Mouse (Mus musculus): Measurements from ENCODE around the gene Dmrtc1c2.
"Not testable (repeated sequence)": the region's sequence is repeated elsewhere in the genome, so short reads cannot be mapped to it uniquely, and the experiment has no call there.

The Dmrtc1c2 gene

DNA sequence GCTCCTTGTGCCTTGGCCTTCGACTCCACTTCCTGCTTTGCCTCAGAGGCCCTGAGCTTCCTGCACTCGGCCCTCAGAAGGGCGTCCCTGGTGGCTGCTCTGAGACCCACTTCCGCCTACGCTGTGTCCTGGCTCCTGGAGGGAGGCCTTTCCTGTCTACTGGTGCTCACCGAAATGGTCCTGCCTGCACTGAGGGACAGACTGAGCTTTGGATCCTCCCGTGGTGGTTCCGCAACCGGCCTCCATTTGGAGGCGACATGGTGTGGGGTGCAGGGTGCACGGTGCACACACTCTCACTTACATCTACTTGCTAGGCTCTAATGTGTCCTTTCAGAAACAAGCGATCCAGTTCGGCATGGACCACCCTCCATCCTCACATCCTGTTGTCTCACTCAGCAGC lies at the start of gene Dmrtc1c2:
Gene Dmrtc1c2 (minus strand): TSS at position 101 of the 400 bp plus-strand sequence.
- DNase-seq: not testable (repeated sequence)

DNA sequence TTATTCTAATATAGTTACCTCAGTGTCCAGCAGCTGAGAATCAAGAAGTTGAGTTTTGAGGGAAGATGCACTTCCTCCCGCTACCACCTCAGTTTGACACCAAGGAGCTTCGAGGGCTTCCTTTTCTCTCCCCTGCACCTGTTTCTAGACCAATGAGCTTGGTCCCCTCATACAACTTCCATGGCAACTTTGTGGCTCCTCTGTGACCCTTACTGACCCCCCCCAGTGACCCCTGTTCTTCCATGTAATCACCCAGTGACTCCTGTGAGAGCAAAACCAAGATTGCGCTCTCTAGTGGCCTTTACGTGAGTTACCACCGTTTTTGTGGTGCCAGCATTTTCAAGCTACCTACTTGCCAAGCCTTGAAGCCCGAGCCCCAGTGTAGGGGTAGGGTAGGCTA lies 13.5 kb upstream of the Dmrtc1c2 start, which contains the start of gene 1700031F05Rik:
Gene 1700031F05Rik (minus strand): TSS at position 101 of the 400 bp plus-strand sequence.
- DNase-seq: no peak

DNA sequence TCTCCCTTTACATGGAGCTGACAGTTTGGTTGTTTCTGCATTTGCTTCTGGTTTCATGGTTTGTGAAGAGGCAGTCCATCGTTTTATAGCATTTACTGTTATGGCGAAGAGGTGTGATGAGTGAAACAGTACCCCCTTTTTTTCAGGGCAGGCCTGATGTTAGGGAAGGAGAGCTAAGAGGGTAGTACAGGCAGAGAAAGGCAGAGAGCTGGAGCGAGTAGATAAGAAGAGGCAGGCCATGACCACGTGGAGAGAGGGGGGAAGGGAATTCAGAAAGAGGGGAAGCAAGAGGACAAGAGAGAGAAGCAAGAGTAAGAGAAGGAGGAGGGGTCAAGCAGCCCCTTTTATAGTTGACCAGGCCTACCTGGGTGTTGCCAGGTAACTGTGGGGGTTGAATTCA lies 42.1 kb downstream of the Dmrtc1c2 start:
- no peak for DNase-seq

DNA sequence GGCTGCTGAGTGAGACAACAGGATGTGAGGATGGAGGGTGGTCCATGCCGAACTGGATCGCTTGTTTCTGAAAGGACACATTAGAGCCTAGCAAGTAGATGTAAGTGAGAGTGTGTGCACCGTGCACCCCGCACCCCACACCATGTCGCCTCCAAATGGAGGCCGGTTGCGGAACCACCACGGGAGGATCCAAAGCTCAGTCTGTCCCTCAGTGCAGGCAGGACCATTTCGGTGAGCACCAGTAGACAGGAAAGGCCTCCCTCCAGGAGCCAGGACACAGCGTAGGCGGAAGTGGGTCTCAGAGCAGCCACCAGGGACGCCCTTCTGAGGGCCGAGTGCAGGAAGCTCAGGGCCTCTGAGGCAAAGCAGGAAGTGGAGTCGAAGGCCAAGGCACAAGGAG lies 51.8 kb downstream of the Dmrtc1c2 start, which contains the start of gene Dmrtc1c1:
Gene Dmrtc1c1 (plus strand): TSS at position 301 of the 400 bp plus-strand sequence.
- not testable (repeated sequence) for DNase-seq

All from cerebellum, postnatal 14 days (tissue).